Mouse (Mus musculus): ENCODE measurements around the gene Hsd17b13.

- 0 out of 2 replicates have a peak, but pooled peaks have one; percentile 4 for TF ChIP-seq CTCF (IDR thresholded peaks at IDR 0.05)
- no peak for TF ChIP-seq EP300 (IDR thresholded peaks at IDR 0.05)
Measured at GRCm38 (mm10) chr5:103917357-103917895, 59.8 kb downstream of the Hsd17b13 start.
